Mouse (Mus musculus): ENCODE measurements around the gene Selenos.

GRCm38 (mm10) chr7:66105771-66106170 is 26.3 kb downstream of the Selenos start:
- TF ChIP-seq POLR2A (IDR thresholded peaks at IDR 0.05; ENCODE audit: borderline replicate concordance, insufficient read depth, low read length) (no peak), CTCF (IDR thresholded peaks at IDR 0.05; ENCODE audit: borderline replicate concordance, insufficient read depth, low read depth, low read length) (no peak)
